ENCODE assay signal across 22 mouse cellular contexts in genomic region chr3:122515568-122516326, GRCm38 (mm10).
DNase-seq lines count a peak whose midpoint lies in the region; ATAC-seq lines count a peak whose summit lies in the region.
"Had no signal": no experiment of that assay in that cellular context is flagged by ENCODE, and none has a peak within 500 bp of the region (broad histone marks: within the 10 kb centered on the region; RNA-seq: fewer than 3 reads in every experiment).

No protein-coding gene starts in this region.

- DNase-seq in heart, adult 18-20 months: no peak
- DNase-seq in midbrain, embryonic 10.5 days (ENCODE audit: low spot score): no peak
- DNase-seq in midbrain, embryonic 11.5 days (ENCODE audit: low spot score, missing footprints): no peak
- peak; percentile 51 for DNase-seq in embryonic facial prominence, embryonic 14.5 days (ENCODE audit: low spot score)
- DNase-seq in layer of hippocampus, adult 18-20 months (ENCODE audit: low spot score in 2 of 2): no peak
- DNase-seq in gastrocnemius, postnatal 25 days: no peak
- DNase-seq: adrenal gland, postnatal 10 days; cerebellum, adult 11-12 months; cerebellum, postnatal 25 days; gastrocnemius, postnatal 10 days; lung, adult 18-20 months; lung, postnatal 4 days; retina, postnatal 1 day; right cerebral cortex, postnatal 4 days; thymus, adult 2 months had no signal

- no peak overlapping the region for H3K9ac ChIP-seq in heart, embryonic 13.5 days
- H3K9ac ChIP-seq in midbrain, embryonic 11.5 days (ENCODE audit: low read length): no peak overlapping the region
- H3K9ac ChIP-seq in embryonic facial prominence, embryonic 14.5 days (ENCODE audit: low read depth, low read length): no peak overlapping the region
- H3K9ac ChIP-seq: heart, embryonic 12.5 days; limb, embryonic 15.5 days; midbrain, embryonic 12.5 days had no signal

- H3K27ac ChIP-seq in heart, embryonic 13.5 days (replicated peaks): 0 out of 2 replicates have a peak overlapping the region, but pooled peaks have one; percentile 7
- 0 out of 2 replicates have a peak overlapping the region, but pooled peaks have one; percentile 1 for H3K27ac ChIP-seq in midbrain, embryonic 10.5 days (replicated peaks)
- H3K27ac ChIP-seq in midbrain, embryonic 11.5 days (ENCODE audit: low read depth, low read length): no peak overlapping the region
- no peak overlapping the region for H3K27ac ChIP-seq in embryonic facial prominence, embryonic 14.5 days (replicated peaks; ENCODE audit: low read depth, low read length)
- H3K27ac ChIP-seq: limb, embryonic 15.5 days; midbrain, embryonic 12.5 days had no signal

- H3K36me3 ChIP-seq in heart, embryonic 13.5 days: no peaks in the 10 kb centered on the region
- peaks cover 67% of the 10 kb centered on the region for H3K36me3 ChIP-seq in midbrain, embryonic 10.5 days
- 0 out of 2 replicates have a peak, but pooled peaks cover 2% of the 10 kb centered on the region for H3K36me3 ChIP-seq in midbrain, embryonic 11.5 days (ENCODE audit: control insufficient read depth, insufficient read depth, low read length)
- H3K36me3 ChIP-seq in embryonic facial prominence, embryonic 14.5 days (ENCODE audit: control insufficient read depth, insufficient read depth, low read length): peaks cover 5% of the 10 kb centered on the region; the same call in 1 of the 2 replicates
- H3K36me3 ChIP-seq: G1E; heart, embryonic 12.5 days had no signal

- no peaks in the 10 kb centered on the region for H3K9me3 ChIP-seq in heart, embryonic 13.5 days
- no peaks in the 10 kb centered on the region for H3K9me3 ChIP-seq in midbrain, embryonic 10.5 days (replicated peaks)
- H3K9me3 ChIP-seq in midbrain, embryonic 11.5 days (ENCODE audit: control insufficient read depth, low read length): no peaks in the 10 kb centered on the region
- no peaks in the 10 kb centered on the region for H3K9me3 ChIP-seq in embryonic facial prominence, embryonic 14.5 days (ENCODE audit: control insufficient read depth, low read length)
- H3K9me3 ChIP-seq: G1E; heart, embryonic 12.5 days; limb, embryonic 15.5 days; midbrain, embryonic 12.5 days had no signal

- ATAC-seq in heart, embryonic 13.5 days (ENCODE audit: extremely low read depth, insufficient number of reproducible peaks, low FRiP score, low TSS enrichment): no peak
- no peak for ATAC-seq in midbrain, embryonic 11.5 days (ENCODE audit: low FRiP score)
- no peak for ATAC-seq in embryonic facial prominence, embryonic 14.5 days (ENCODE audit: low read depth)
- ATAC-seq: CD4-positive, CD25-positive, alpha-beta regulatory T cell, adult 4 months; forebrain, embryonic 16.5 days had no signal

- peaks cover 57% of the 10 kb centered on the region for H3K4me1 ChIP-seq in heart, embryonic 13.5 days
- H3K4me1 ChIP-seq in midbrain, embryonic 10.5 days: peaks cover 16% of the 10 kb centered on the region
- H3K4me1 ChIP-seq in midbrain, embryonic 11.5 days (ENCODE audit: control insufficient read depth, insufficient read depth, low read length): no peaks in the 10 kb centered on the region
- peaks cover 35% of the 10 kb centered on the region for H3K4me1 ChIP-seq in embryonic facial prominence, embryonic 14.5 days (ENCODE audit: control insufficient read depth, insufficient read depth, low read length)

- H3K4me2 ChIP-seq in heart, embryonic 13.5 days: no peak overlapping the region
- H3K4me2 ChIP-seq in midbrain, embryonic 11.5 days: no peak overlapping the region
- H3K4me2 ChIP-seq in embryonic facial prominence, embryonic 14.5 days (ENCODE audit: low read depth, low read length): no peak overlapping the region
- H3K4me2 ChIP-seq: heart, embryonic 12.5 days; limb, embryonic 15.5 days; midbrain, embryonic 12.5 days had no signal

- peaks cover 9% of the 10 kb centered on the region; the same call in 1 of the 2 replicates for H3K27me3 ChIP-seq in heart, embryonic 13.5 days (replicated peaks)
- H3K27me3 ChIP-seq in midbrain, embryonic 10.5 days (ENCODE audit: low read depth, poor library complexity, severe bottlenecking): no peaks in the 10 kb centered on the region
- no peaks in the 10 kb centered on the region for H3K27me3 ChIP-seq in midbrain, embryonic 11.5 days (ENCODE audit: control insufficient read depth, insufficient read depth, low read length)
- no peaks in the 10 kb centered on the region for H3K27me3 ChIP-seq in embryonic facial prominence, embryonic 14.5 days (replicated peaks; ENCODE audit: control insufficient read depth, insufficient read depth, low read length)
- H3K27me3 ChIP-seq: midbrain, embryonic 12.5 days had no signal

- 56% methylated on average over 6 of the region's 6 CpGs for WGBS in heart, embryonic 13.5 days
- 84% methylated on average over 6 of the region's 6 CpGs for WGBS in midbrain, embryonic 10.5 days
- WGBS in midbrain, embryonic 11.5 days: 90% methylated on average over 6 of the region's 6 CpGs
- WGBS in embryonic facial prominence, embryonic 14.5 days: 60% methylated on average over 6 of the region's 6 CpGs

- no peak overlapping the region for H3K4me3 ChIP-seq in heart, embryonic 13.5 days
- no peak overlapping the region for H3K4me3 ChIP-seq in midbrain, embryonic 10.5 days
- no peak overlapping the region for H3K4me3 ChIP-seq in midbrain, embryonic 11.5 days (ENCODE audit: low read depth, low read length)
- H3K4me3 ChIP-seq in embryonic facial prominence, embryonic 14.5 days (ENCODE audit: low read depth, low read length): no peak overlapping the region
- H3K4me3 ChIP-seq: heart, embryonic 12.5 days; limb, embryonic 15.5 days; midbrain, embryonic 12.5 days had no signal

Comparison
In these comparisons a context has a peak if more than half of its experiments do, and no peak if none do; other contexts are left out.
1. H3K27ac ChIP-seq: peak in heart, embryonic 13.5 days (single experiment) and midbrain, embryonic 10.5 days (single experiment); none in midbrain, embryonic 11.5 days (single experiment) and embryonic facial prominence, embryonic 14.5 days (single experiment).